Mouse (Mus musculus): ENCODE results near the gene Paics.
"Not testable (repeated sequence)": the region's sequence is repeated elsewhere in the genome, so short reads cannot be mapped to it uniquely, and the experiment has no call there.

Paics gene

GRCm38 (mm10) chr5:76952112-76953040 is 1.3 kb downstream of the Paics start:
- DNase-seq = no peak

GRCm38 (mm10) chr5:76953794-76954193 is 2.7 kb downstream of the Paics start:
- no peak for DNase-seq

DNA sequence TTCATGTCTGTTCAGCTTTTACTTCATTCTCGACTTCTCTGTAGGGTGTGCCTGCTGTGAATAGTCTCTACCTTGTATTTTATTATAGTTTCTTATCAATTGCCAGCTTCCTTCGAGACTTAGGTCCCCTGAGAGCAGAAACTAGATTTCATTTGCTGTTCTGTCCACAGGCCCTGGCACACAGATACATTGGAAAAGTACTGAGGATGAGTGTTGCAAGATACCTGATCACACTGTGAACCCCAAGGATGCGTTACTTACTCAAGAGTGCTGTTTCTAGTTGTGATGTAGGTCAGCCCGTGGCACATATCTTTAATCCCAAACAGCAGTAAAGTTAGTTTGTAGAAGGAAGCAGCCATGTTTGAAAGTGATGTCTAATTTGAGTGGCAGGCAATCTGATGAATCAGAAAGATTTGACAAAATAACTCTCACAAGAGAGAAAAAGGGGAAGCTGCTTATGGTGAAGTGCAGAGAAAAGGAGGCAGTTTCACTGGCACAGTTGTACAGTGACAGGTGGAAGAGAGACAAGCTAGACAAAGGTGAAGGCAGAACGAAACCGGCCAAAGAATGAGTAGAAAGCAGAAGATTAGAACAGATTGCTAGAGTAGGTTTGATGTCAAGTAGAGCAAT is 3.3 kb downstream of the Paics start:
- DNase-seq = no peak

GRCm38 (mm10) chr5:76955474-76955873 is 4.4 kb downstream of the Paics start:
- peak in 1 of 2 experiments; percentile 8 for DNase-seq

DNA sequence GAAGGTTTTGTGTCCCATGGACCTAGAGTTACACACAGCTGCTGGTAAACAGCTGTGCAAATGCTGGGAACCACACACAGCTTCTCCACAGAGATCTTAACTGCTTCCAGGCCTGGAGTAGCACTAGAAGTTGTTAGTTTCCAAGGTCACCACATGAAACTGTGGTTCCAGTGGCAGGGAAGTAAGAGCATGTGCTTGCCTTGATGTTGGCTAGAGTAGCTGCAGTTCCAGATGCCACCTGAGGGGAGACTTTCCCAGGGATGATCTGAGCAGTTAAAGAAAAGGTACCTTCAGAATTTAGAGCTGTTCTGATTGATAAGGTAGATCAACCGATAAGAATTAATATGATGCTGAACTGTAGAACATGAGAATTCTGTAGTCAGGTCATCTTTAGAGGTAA is 6.8 kb downstream of the Paics start:
- DNase-seq = no peak

DNA sequence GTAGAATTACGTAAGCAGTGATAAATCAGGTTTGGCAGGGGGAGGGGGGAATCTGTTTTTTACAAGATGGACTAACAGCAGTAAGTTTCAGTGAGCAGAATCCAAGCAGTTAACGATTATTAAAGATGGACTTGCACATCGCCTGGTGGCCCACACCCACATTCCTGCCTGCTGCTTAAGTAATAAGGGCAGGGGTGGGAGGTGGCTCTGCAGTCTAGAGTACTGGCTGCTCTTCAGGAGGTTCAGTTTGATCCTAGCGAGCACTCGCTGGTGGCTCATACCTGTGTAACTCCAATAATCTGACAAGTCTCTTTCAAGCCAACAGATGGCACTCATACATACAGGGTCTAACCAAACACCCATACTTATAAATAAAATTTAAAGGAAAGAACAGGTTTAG is 8.5 kb downstream of the Paics start:
- peak in 1 of 2 experiments; percentile 41 for DNase-seq

- no peak for DNase-seq
Measured at GRCm38 (mm10) chr5:76962545-76962944, 11.4 kb downstream of the Paics start.

- peak in 1 of 2 experiments; percentile 18 for DNase-seq
Measured at GRCm38 (mm10) chr5:76964651-76965050, 13.5 kb downstream of the Paics start.

- DNase-seq = no peak
Measured at GRCm38 (mm10) chr5:76969250-76969649, 18.1 kb downstream of the Paics start.

- DNase-seq = not testable (repeated sequence)
Measured at GRCm38 (mm10) chr5:76971115-76971514, 20.0 kb downstream of the Paics start.

GRCm38 (mm10) chr5:76973488-76973887 is 22.4 kb downstream of the Paics start:
- DNase-seq = no peak

GRCm38 (mm10) chr5:76974207-76974553 is 23.1 kb downstream of the Paics start:
- DNase-seq = no peak

GRCm38 (mm10) chr5:76974554-76975285 is 23.6 kb downstream of the Paics start, which contains the start of gene Srp72:
Gene Srp72, plus strand, starts transcription at chr5:76974683.
- peak; percentile 88 to 89 for DNase-seq

- DNase-seq = no peak
Measured at GRCm38 (mm10) chr5:76975736-76976135, 24.6 kb downstream of the Paics start.

DNA sequence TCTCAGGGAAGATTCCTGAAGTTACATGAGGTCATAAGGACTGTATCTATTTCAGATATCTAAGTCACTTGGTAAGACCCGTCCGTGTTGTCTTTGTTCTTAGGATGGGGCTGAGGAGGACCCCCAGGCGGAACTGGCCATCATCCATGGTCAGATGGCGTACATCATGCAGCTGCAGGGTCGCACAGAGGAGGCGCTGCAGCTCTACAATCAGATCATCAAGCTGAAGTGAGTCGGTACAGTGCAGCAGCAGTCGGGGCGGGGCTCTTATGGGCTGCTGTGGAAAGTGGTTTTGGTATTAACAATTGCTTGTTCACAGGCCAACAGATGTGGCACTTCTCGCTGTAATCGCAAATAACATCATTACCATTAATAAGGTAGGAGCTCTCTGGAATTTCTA is 32.9 kb downstream of the Paics start:
- no peak for DNase-seq

GRCm38 (mm10) chr5:76990789-76991188 is 39.7 kb downstream of the Paics start:
- no peak for DNase-seq

- no peak for DNase-seq
Measured at GRCm38 (mm10) chr5:76993174-76993814, 42.2 kb downstream of the Paics start.

- no peak for DNase-seq
Measured at GRCm38 (mm10) chr5:76998416-76998815, 47.3 kb downstream of the Paics start.

DNA sequence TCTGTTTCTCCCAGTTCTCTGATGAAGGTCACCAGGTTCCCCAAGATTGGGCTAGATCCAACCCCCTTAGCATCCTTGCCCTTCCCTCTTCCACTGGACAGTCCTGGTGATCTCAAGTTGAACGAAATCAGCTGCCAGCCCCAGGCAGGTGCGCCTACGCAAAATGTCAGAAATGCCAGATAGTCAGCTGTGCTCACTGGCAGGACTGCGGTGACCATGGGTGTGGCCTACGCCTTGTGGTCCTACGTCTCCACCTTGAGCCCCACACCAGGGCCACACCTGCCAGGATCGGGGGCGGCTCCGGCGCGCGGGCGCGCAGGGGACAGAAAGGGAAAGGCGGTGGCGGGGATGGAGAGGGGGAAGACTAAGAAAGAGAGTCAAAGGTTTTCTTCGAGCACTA is 50.1 kb downstream of the Paics start:
- no peak for DNase-seq

DNA sequence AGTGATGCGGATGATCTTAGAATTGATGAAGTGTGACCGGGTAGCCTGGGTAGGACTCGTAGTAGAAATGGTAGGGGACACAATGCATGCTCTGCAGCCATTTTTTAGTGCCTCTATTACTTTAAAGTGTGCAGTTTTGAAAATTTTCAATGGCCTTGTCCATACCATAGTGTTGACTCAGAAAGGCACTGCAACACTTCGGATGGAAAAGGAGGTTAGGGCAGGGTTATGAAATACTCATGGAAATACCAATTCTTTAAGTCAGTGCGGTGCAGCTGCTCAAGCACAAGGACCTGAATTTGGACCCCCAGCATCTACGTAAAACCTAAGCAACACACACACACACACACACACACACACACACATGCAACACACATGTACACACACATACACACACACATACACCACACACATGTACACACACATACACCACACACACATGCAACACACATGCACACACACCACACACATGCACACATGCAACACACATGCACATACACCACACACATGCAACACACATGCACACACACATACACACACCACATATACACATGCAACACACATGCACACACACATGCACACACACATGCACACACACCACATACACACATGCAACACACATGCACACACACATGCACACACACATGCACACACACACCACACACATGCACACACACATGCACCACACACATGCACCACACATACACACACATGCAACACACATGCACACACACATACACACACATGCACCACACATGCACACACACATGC is 53.1 kb downstream of the Paics start, which contains the start of gene Arl9:
Gene Arl9, plus strand, starts transcription at position 5 of the 771 bp plus-strand sequence.
- DNase-seq = no peak

DNA sequence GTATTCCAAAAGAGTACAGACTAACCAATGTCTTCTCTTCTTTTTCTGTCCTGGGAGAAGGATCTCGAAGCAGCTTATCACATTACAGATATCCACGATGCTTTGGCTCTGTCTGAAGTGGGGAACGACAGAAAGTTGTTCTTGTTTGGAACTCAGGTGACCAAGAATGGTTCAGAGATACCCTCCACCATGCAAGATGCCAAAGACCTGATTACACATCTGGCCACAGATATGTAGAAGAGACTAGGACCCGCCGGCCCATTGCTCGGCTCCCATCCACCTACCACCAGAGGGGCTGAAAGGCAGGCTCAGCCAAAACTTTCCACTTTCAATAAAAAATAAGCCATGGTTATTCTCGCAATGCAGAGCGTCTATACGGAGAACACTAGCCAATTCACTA is 59.2 kb downstream of the Paics start:
- DNase-seq = no peak

GRCm38 (mm10) chr5:77011082-77011481 is 60.0 kb downstream of the Paics start:
- DNase-seq = no peak
